Mouse (Mus musculus): ENCODE results near the gene Timm8a2. TPM values are rescaled to one million over a fixed set of nuclear protein-coding genes. Genes with fewer than 3 reads are reported as not detected.

Timm8a2 gene
- polyA plus RNA-seq (2014; fragmentation: Nextera tagmentation; extraction: Ambion mirVana) = not detected in 2 replicates

- DNase-seq (ENCODE audit: low spot score) = no peak
- no peak within 1 kb of the TSS for H3K4me3 ChIP-seq (ENCODE audit: low read depth, low read length)
- WGBS = 84% methylated on average over 11 of the region's 13 CpGs
Measured at GRCm38 (mm10) chr14:122034451-122034850, at the start of gene Timm8a2. TSS of gene Timm8a2 (plus strand) at chr14:122034674.

GRCm38 (mm10) chr14:121985477-121985876, 49.0 kb upstream of the Timm8a2 start:
- whole genome bisulfite sequencing = 77% methylated on average over 3 of the region's 3 CpGs
- ATAC-seq (ENCODE audit: low read depth) (no peak), DNase-seq (ENCODE audit: low spot score) (no peak)
- Histone ChIP-seq H3K9ac (ENCODE audit: low read depth, low read length) (no peak overlapping the region), H3K27ac (replicated peaks; ENCODE audit: low read depth, low read length) (no peak overlapping the region), H3K4me2 (ENCODE audit: low read depth, low read length) (no peak overlapping the region), H3K9me3 (ENCODE audit: control insufficient read depth, low read length) (no peaks in the 10 kb centered on the region), H3K4me1 (ENCODE audit: control insufficient read depth, insufficient read depth, low read length) (no peaks in the 10 kb centered on the region), H3K4me3 (ENCODE audit: low read depth, low read length) (no peak overlapping the region), H3K36me3 (ENCODE audit: control insufficient read depth, insufficient read depth, low read length) (no peaks in the 10 kb centered on the region), H3K27me3 (replicated peaks; ENCODE audit: control insufficient read depth, insufficient read depth, low read length) (no peaks in the 10 kb centered on the region)

More at GRCm38 (mm10) chr14:122034451-122034850, at the start of gene Timm8a2:
- H3K9me3 ChIP-seq (ENCODE audit: control insufficient read depth, low read length) = no peaks in the 10 kb centered on the region
- no peaks in the 10 kb centered on the region for H3K27me3 ChIP-seq (replicated peaks; ENCODE audit: control insufficient read depth, insufficient read depth, low read length)
- no peaks in the 10 kb centered on the region for H3K4me1 ChIP-seq (ENCODE audit: control insufficient read depth, insufficient read depth, low read length)
- no peak within 1 kb of the TSS for H3K27ac ChIP-seq (replicated peaks; ENCODE audit: low read depth, low read length)
- no peaks in the 10 kb centered on the region for H3K36me3 ChIP-seq (ENCODE audit: control insufficient read depth, insufficient read depth, low read length)
- ATAC-seq (ENCODE audit: low read depth) = no peak
- H3K4me2 ChIP-seq (ENCODE audit: low read depth, low read length) = no peak within 1 kb of the TSS
- no peak within 1 kb of the TSS for H3K9ac ChIP-seq (ENCODE audit: low read depth, low read length)

GRCm38 (mm10) chr14:121986028-121986427, 48.4 kb upstream of the Timm8a2 start:
- WGBS = 80% methylated on average over 6 of the region's 6 CpGs
- Histone ChIP-seq H3K36me3 (ENCODE audit: control insufficient read depth, insufficient read depth, low read length) (no peaks in the 10 kb centered on the region), H3K27ac (replicated peaks; ENCODE audit: low read depth, low read length) (no peak overlapping the region), H3K9me3 (ENCODE audit: control insufficient read depth, low read length) (no peaks in the 10 kb centered on the region), H3K4me1 (ENCODE audit: control insufficient read depth, insufficient read depth, low read length) (no peaks in the 10 kb centered on the region), H3K4me2 (ENCODE audit: low read depth, low read length) (no peak overlapping the region), H3K27me3 (replicated peaks; ENCODE audit: control insufficient read depth, insufficient read depth, low read length) (no peaks in the 10 kb centered on the region), H3K4me3 (ENCODE audit: low read depth, low read length) (no peak overlapping the region), H3K9ac (ENCODE audit: low read depth, low read length) (no peak overlapping the region)
- ATAC-seq (ENCODE audit: low read depth) = no peak
- peak; percentile 27 for DNase-seq (ENCODE audit: low spot score)

DNA sequence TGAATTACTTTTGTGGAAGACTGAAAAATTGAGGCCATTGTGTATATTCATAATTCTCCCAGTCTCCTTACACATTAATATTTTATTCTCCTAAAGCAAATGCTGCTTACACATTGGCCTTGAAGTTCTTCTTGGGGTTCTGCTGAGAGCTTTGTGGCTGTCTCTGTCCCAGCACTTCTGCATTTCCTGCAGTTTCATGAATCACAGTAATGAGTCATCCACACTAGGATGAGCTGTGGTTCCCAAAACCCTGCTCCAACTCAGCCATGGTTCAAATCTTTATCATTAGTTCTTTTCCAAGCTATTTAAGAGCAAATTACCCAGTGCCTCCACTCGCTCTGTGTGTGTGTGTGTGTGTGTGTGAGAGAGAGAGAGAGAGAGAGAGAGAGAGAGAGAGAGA, 47.2 kb upstream of the Timm8a2 start:
- Histone ChIP-seq H3K4me3 (ENCODE audit: low read depth, low read length) (no peak overlapping the region), H3K9me3 (ENCODE audit: control insufficient read depth, low read length) (no peaks in the 10 kb centered on the region), H3K27ac (replicated peaks; ENCODE audit: low read depth, low read length) (no peak overlapping the region), H3K4me1 (ENCODE audit: control insufficient read depth, insufficient read depth, low read length) (no peaks in the 10 kb centered on the region), H3K27me3 (replicated peaks; ENCODE audit: control insufficient read depth, insufficient read depth, low read length) (no peaks in the 10 kb centered on the region), H3K4me2 (ENCODE audit: low read depth, low read length) (no peak overlapping the region), H3K9ac (ENCODE audit: low read depth, low read length) (no peak overlapping the region), H3K36me3 (ENCODE audit: control insufficient read depth, insufficient read depth, low read length) (no peaks in the 10 kb centered on the region)
- ATAC-seq (ENCODE audit: low read depth) = no peak
- 83% methylated on average over 1 of the region's 1 CpGs for WGBS
- no peak for DNase-seq (ENCODE audit: low spot score)

DNA sequence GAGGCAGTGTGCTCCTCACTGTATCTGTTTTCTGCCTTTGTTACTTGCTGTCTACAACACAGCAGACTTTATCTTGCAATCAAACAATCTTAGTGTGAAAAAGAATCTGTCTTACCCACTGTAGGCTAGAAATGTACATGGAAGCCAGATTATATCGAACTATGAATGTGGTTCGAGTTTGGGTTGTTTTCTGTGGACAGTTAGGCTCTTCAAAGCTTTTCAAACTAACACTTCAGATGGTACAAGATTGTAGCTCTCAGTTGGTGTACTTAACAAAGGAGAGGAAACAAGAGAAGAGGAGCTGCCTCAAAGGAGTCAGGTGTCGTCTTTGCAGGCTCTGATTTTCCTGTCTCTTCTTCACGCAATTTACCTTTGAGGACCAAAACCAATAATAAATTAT, 46.8 kb upstream of the Timm8a2 start:
- Histone ChIP-seq H3K27ac (replicated peaks; ENCODE audit: low read depth, low read length) (no peak overlapping the region), H3K4me1 (ENCODE audit: control insufficient read depth, insufficient read depth, low read length) (no peaks in the 10 kb centered on the region), H3K4me3 (ENCODE audit: low read depth, low read length) (no peak overlapping the region), H3K9me3 (ENCODE audit: control insufficient read depth, low read length) (no peaks in the 10 kb centered on the region), H3K9ac (ENCODE audit: low read depth, low read length) (no peak overlapping the region), H3K4me2 (ENCODE audit: low read depth, low read length) (no peak overlapping the region), H3K36me3 (ENCODE audit: control insufficient read depth, insufficient read depth, low read length) (no peaks in the 10 kb centered on the region), H3K27me3 (replicated peaks; ENCODE audit: control insufficient read depth, insufficient read depth, low read length) (no peaks in the 10 kb centered on the region)
- WGBS = 84% methylated on average over 4 of the region's 4 CpGs
- DNase-seq (ENCODE audit: low spot score) (no peak), ATAC-seq (ENCODE audit: low read depth) (no peak)

- peaks cover 5% of the 10 kb centered on the region for H3K36me3 ChIP-seq (ENCODE audit: control insufficient read depth, insufficient read depth, low read length)
- no peak for ATAC-seq (ENCODE audit: low read depth)
- no peak overlapping the region for H3K4me2 ChIP-seq (ENCODE audit: low read depth, low read length)
- no peaks in the 10 kb centered on the region for H3K4me1 ChIP-seq (ENCODE audit: control insufficient read depth, insufficient read depth, low read length)
- H3K4me3 ChIP-seq (ENCODE audit: low read depth, low read length) = no peak overlapping the region
- no peak overlapping the region for H3K9ac ChIP-seq (ENCODE audit: low read depth, low read length)
- H3K27me3 ChIP-seq (replicated peaks; ENCODE audit: control insufficient read depth, insufficient read depth, low read length) = no peaks in the 10 kb centered on the region
- H3K9me3 ChIP-seq (ENCODE audit: control insufficient read depth, low read length) = no peaks in the 10 kb centered on the region
- WGBS = 97% methylated on average over 3 of the region's 3 CpGs
- DNase-seq (ENCODE audit: low spot score) = no peak
- H3K27ac ChIP-seq (replicated peaks; ENCODE audit: low read depth, low read length) = no peak overlapping the region
Measured at GRCm38 (mm10) chr14:121989331-121989730, 45.1 kb upstream of the Timm8a2 start.

- DNase-seq (ENCODE audit: low spot score) (no peak), ATAC-seq (ENCODE audit: low read depth) (no peak)
- Histone ChIP-seq H3K9me3 (ENCODE audit: control insufficient read depth, low read length) (no peaks in the 10 kb centered on the region), H3K4me1 (ENCODE audit: control insufficient read depth, insufficient read depth, low read length) (no peaks in the 10 kb centered on the region), H3K27me3 (replicated peaks; ENCODE audit: control insufficient read depth, insufficient read depth, low read length) (no peaks in the 10 kb centered on the region), H3K4me3 (ENCODE audit: low read depth, low read length) (no peak overlapping the region), H3K27ac (replicated peaks; ENCODE audit: low read depth, low read length) (no peak overlapping the region), H3K9ac (ENCODE audit: low read depth, low read length) (no peak overlapping the region), H3K36me3 (ENCODE audit: control insufficient read depth, insufficient read depth, low read length) (peaks cover 10% of the 10 kb centered on the region), H3K4me2 (ENCODE audit: low read depth, low read length) (no peak overlapping the region)
- WGBS = 95% methylated on average over 3 of the region's 3 CpGs
Measured at GRCm38 (mm10) chr14:121989869-121990268, 44.6 kb upstream of the Timm8a2 start.

GRCm38 (mm10) chr14:121990897-121991296, 43.6 kb upstream of the Timm8a2 start:
- Histone ChIP-seq H3K27me3 (replicated peaks; ENCODE audit: control insufficient read depth, insufficient read depth, low read length) (no peaks in the 10 kb centered on the region), H3K36me3 (ENCODE audit: control insufficient read depth, insufficient read depth, low read length) (peaks cover 20% of the 10 kb centered on the region), H3K4me1 (ENCODE audit: control insufficient read depth, insufficient read depth, low read length) (no peaks in the 10 kb centered on the region), H3K9ac (ENCODE audit: low read depth, low read length) (no peak overlapping the region), H3K4me3 (ENCODE audit: low read depth, low read length) (no peak overlapping the region), H3K9me3 (ENCODE audit: control insufficient read depth, low read length) (no peaks in the 10 kb centered on the region), H3K4me2 (ENCODE audit: low read depth, low read length) (no peak overlapping the region), H3K27ac (replicated peaks; ENCODE audit: low read depth, low read length) (no peak overlapping the region)
- ATAC-seq (ENCODE audit: low read depth) (no peak), DNase-seq (ENCODE audit: low spot score) (no peak)
- 82% methylated on average over 6 of the region's 6 CpGs for WGBS

- Histone ChIP-seq H3K27me3 (replicated peaks; ENCODE audit: control insufficient read depth, insufficient read depth, low read length) (no peaks in the 10 kb centered on the region), H3K36me3 (ENCODE audit: control insufficient read depth, insufficient read depth, low read length) (peaks cover 28% of the 10 kb centered on the region), H3K4me3 (ENCODE audit: low read depth, low read length) (no peak overlapping the region), H3K9me3 (ENCODE audit: control insufficient read depth, low read length) (no peaks in the 10 kb centered on the region), H3K4me1 (ENCODE audit: control insufficient read depth, insufficient read depth, low read length) (no peaks in the 10 kb centered on the region), H3K27ac (replicated peaks; ENCODE audit: low read depth, low read length) (no peak overlapping the region), H3K9ac (ENCODE audit: low read depth, low read length) (no peak overlapping the region), H3K4me2 (ENCODE audit: low read depth, low read length) (no peak overlapping the region)
- ATAC-seq (ENCODE audit: low read depth) (no peak), DNase-seq (ENCODE audit: low spot score) (no peak)
Measured at GRCm38 (mm10) chr14:121991921-121992320, 42.6 kb upstream of the Timm8a2 start.

All from embryonic facial prominence, embryonic 14.5 days (tissue).